Mouse (Mus musculus) ES-CJ7 (cell line): ENCODE data around the gene Gm10053.
A peak's percentile ranks its signal among the peaks of the same experiment; 100 is the strongest.

Source experiments
- DNase-seq: peaks from one replicate; pipeline ENCODE4 v3.0.0; 2011; ENCODE audit warnings: low read depth, low spot score

Gm10053 gene

DNA sequence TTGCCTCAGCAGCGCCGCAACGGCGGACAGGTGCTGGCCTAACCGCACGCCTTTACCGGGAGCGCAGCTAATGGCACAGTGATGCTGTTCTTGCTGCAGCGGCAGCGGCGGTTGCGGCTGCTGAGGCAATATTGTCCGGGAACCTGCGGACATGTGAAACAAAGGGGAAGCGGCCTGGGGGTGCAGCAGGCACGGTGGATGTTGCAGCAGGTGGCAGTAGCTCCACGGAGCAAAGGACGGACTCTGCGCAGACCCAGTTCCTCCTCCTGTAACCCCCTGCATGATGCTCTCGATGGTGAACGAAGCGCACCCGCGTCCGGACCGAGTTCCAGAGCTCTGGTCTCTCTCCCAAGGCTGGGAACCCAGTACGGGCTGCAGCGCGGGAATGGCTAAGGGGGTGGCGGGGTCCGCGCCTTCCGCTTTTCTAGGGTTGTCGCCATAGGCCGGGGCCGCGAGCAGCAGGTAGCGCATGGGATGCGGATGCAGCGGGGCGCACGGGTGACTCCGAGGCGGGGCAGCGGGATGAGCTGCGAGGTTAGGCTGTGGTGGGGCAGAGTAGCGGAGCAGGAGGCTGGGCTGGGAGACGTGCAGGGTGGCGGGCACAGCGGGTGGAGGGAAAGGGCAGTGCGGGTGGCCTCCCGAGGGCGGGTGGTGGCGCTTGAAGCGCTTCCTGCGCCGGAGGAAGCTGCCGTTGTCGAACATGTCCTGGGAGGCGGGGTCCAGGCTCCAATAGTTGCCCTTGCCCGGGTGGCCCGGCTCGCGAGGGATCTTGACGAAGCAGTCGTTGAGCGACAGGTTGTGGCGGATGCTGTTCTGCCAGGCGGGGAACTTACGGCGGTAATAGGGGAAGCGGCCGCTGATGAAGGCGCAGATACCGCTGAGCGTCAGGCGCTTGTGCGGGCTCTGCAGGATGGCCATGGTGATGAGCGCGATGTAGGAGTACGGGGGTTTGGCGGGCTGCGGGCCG, 24.4 kb downstream of the Gm10053 start:
- DNase-seq: peak; percentile 65

DNA sequence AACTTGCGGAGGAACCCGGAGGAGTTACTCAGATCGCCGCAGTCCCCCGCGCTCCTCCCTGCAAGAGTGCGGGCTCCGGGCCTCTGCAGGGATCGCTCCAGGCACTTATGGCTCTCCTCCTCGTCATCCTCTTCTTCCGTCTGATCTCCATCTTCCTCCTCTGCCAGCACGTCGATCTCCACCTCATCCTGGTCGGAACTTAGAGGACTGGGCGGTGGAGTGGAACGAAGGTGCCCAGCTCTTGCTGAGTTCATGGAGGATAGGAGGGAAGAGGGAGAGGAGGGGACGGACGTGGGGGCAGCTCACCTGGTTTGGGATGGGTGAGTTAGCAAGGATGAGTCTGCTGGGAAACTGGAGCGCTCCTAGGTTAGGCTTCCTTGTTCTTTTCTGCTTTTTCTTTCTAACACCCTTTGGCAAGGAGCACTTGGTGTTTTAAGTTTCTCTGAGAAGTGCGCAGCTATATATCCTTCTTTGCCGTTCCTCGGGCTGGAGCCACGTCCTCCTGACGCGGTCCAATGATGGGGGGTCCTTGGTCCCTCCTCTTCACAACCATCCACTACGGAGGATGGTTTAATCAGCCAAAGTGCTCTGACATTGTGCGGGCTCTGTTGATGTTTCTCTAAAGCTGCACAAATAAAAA, 25.2 kb downstream of the Gm10053 start, which contains the start of gene Foxd4:
Gene Foxd4 (minus strand): TSS at position 617 of the 640 bp plus-strand sequence.
- no peak for DNase-seq

DNA sequence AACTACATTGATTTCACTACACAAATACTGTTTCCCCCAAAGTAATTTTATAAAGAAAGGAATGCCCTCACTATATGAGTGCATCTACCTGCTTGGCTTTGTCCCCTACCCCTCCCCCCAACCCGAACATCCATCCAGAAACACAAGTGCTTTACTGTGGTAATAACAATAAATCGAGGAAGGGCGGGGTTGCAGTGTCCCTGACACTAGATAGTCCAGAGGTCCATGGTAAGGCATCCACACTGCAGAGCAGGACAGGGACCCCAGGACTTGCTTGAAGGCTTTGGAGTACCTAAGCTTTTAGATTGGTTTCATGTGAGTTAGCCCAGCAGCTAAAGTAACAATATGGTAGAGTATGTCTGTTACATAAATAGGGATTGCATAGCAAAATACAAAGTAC, 26.2 kb downstream of the Gm10053 start:
- no peak for DNase-seq

DNA sequence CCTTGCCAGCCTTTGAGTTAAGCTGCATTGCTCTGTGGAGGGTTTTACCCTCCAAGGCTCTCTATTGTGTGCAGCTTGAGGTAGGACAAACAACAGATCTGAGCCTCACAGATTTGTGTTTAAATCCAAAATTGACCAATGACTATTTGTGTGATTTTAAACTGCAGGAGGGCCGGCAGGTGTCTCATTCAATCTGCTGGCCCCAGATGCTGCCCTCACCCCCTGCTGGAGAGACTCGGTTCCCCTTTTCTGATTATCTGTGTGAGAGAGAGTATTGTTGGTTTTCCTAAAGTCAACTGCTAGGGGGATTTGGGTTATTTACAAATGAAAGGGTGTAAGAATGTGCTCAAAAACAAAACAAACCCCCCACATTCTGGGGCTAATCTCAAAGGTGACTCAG, 26.8 kb downstream of the Gm10053 start:
- peak; percentile 15 for DNase-seq

DNA sequence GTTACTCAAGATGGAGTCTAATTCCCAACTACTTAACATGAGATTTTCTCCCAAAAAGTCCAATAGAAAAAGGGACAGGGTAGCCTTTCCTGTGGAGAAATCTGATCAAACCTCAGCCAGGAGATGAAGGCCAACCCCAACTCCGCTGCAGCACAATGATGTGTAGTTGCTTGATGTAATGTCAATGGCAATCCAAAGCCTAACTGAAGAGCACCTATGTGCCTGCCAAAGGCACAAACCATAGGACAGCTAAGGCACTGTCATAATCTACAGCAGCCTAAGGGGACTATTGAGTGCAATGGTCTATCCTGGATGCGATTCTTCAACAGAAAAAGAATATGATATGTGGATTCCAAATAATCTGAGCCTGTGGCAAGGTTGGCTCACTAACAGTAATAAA, 27.3 kb downstream of the Gm10053 start:
- DNase-seq: no peak

DNA sequence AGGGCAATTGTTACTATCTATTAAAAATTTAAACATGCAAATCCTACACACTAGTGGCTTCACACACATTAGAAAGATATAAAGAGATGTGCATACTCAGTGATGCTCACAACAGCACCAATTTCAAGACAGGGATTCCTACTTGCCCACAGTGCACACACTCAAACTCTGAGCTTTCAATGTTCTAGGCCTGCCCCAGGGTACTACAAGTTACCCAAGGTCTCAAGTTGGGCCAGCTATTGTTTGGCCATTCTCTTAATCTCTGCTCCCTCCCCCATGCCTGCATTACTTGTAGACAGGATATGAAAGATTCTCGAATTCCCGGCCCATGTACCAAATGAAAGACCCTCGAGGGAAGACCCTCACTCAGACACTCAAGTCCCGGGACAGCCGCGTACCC, 32.2 kb downstream of the Gm10053 start:
- DNase-seq: no peak

DNA sequence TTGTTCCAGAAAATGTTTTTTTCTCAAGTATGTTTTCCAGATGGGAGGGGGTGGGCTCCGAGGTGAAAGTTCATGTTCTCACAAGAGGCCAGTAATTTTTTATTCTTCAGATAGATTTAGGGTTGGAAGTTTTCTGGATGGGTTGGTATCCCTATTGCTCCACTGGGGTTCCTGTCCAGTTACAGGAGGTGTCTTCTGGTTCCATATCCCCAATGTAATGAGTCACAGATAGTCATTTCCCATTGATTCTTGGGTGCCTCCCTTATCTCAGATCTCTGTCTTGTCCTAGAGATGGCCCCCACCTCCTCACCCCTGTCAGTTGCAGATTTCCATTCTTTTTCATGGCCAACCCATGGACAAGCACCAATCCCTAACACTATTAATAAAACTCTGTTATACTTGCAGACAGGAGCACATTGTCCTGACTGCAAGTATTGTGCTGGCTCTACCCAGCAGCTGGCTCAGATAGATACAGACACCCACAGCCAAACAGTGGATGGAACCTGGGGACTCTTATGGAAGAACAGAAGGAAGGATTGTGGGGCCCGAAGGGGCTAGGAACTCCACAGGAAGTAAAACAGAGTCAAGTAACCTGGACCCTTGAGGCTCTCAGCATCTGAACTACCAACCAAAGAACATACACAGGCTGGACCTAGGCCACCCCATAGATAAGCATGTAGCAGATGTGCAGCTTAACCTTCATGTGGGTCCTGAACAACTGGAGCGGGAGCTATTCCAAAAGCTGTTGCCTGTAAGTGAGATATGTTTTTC, 33.1 kb downstream of the Gm10053 start:
- no peak for DNase-seq

DNA sequence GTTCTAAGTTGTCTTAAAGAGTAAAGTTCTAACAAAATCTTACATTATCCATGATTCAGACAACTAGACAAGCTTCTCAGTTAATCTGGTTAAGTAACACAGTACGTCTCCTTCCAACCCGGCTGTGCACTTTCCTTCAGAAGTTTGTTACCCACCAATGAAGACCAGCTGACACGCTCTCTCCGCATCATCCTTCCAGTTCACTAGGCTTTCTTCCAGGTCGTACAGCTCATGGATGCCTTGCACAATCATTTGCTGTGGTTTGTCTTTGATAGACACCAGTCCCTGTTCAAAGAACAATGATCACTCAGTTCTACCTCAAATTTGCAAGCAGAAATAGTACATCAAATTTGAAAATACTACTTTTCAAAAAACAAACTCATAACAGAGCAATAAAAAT, 45.4 kb downstream of the Gm10053 start:
- DNase-seq: no peak
